Mouse (Mus musculus) urinary bladder, postnatal 25 days (tissue): ENCODE results near the gene Zfp941.
"Not testable (repeated sequence)": the region's sequence is repeated elsewhere in the genome, so short reads cannot be mapped to it uniquely, and the experiment has no call there.

Source experiments
- DNase-seq: peaks from one replicate; pipeline ENCODE4 v3.0.0; 2022; ENCODE audit warnings: low spot score

Gene Zfp941

GRCm38 (mm10) chr7:140780548-140780947, 41.4 kb downstream of the Zfp941 start:
- no peak for DNase-seq

GRCm38 (mm10) chr7:140765888-140766739, 55.9 kb downstream of the Zfp941 start:
- no peak for DNase-seq

- not testable (repeated sequence) for DNase-seq
Measured at GRCm38 (mm10) chr7:140765391-140765790, 56.6 kb downstream of the Zfp941 start.

- DNase-seq, result no peak
Measured at GRCm38 (mm10) chr7:140763447-140764020, 58.4 kb downstream of the Zfp941 start, which contains the start of gene Cyp2e1. Cyp2e1 (plus strand) TSS chr7:140763739.

GRCm38 (mm10) chr7:140760647-140761046, 61.3 kb downstream of the Zfp941 start:
- no peak for DNase-seq
